Mouse (Mus musculus) spleen, adult 2 months (tissue): ENCODE results near the gene Ifngr1. TPM values are rescaled to one million over a fixed set of nuclear protein-coding genes. Genes with fewer than 3 reads are reported as not detected.

Experiments used
- DNase-seq, 2 experiments: peaks; one replicate each; pipeline versions ENCODE4 v3.0.0 to v3.0.0-alpha.2; 2012 to 2021; ENCODE audit warnings: low spot score in 2 of 2, low read depth in 1 of 2
- H3K27ac ChIP-seq: fragments of 200-500 bp; 2 replicates; pipeline ENCODE4 v1.5.1; 2012; ENCODE audit warnings: low read length, inconsistent platforms; ENCODE audit not compliant: insufficient read depth
- H3K27me3 ChIP-seq: fragments of 200-500 bp; 2 replicates; pipeline ENCODE4 v1.6.1; 2012; ENCODE audit warnings: mild to moderate bottlenecking, moderate library complexity, low read length, inconsistent platforms; ENCODE audit not compliant: control insufficient read depth, insufficient read depth
- H3K36me3 ChIP-seq: fragments of 200-500 bp; 2 replicates; pipeline ENCODE4 v1.6.1; 2012; ENCODE audit warnings: mild to moderate bottlenecking, low read length, inconsistent platforms; ENCODE audit not compliant: control insufficient read depth, insufficient read depth
- H3K4me1 ChIP-seq: fragments of 200-500 bp; 2 replicates; pipeline ENCODE4 v1.6.1; 2011; ENCODE audit warnings: inconsistent platforms; ENCODE audit not compliant: control insufficient read depth, insufficient read depth, insufficient read length
- H3K4me3 ChIP-seq: fragments of 200-500 bp; 2 replicates; pipeline ENCODE4 v1.5.1; 2011; ENCODE audit warnings: mild to moderate bottlenecking, inconsistent platforms; ENCODE audit not compliant: insufficient read depth, insufficient read length; ENCODE audit errors: extremely low read depth
- CTCF ChIP-seq: fragments of 200-500 bp; IDR thresholded peaks from 2 replicates; pipeline ENCODE4 v1.5.1; 2011; ENCODE audit warnings: mild to moderate bottlenecking, inconsistent platforms; ENCODE audit not compliant: insufficient read depth, insufficient read length, insufficient replicate concordance; ENCODE audit errors: extremely low read depth
- POLR2A ChIP-seq: fragments of 200-500 bp; IDR thresholded peaks from 2 replicates; pipeline ENCODE4 v1.6.1; 2011; ENCODE audit warnings: low read depth, low read length, inconsistent platforms
- WGBS: fragments of 180-500 bp; shearing (Covaris S2); methylation state at CpG from one replicate; pipeline ENCODE4 v1.1.7; 2018; 5-methylcytosine and 5-hydroxymethylcytosine counted together
- polyA plus RNA-seq: library from polyadenylated mRNA; depleted of rRNA; stranded (reverse); fragments of >200 nt; gene quantifications from 2 replicates; pipeline ENCODE4 v1.2.3, GENCODE M21; 2012

Gene Ifngr1
- polyA plus RNA-seq, 1 experiment = 40.4 TPM

GRCm38 (mm10) chr10:19578001-19578400 is 13.7 kb upstream of the Ifngr1 start:
- no peaks in the 10 kb centered on the region for H3K27me3 ChIP-seq
- peaks cover 7% of the 10 kb centered on the region for H3K4me1 ChIP-seq
- WGBS = 34% methylated on average over 6 of the region's 6 CpGs
- H3K27ac ChIP-seq = peak overlapping the region; percentile 77; the same call in 1 of the 2 replicates
- no peaks in the 10 kb centered on the region for H3K36me3 ChIP-seq
- H3K4me3 ChIP-seq = no peak overlapping the region
- DNase-seq = peak in 1 of 2 experiments; percentile 66
- no peak for TF ChIP-seq POLR2A
- no peak for TF ChIP-seq CTCF

GRCm38 (mm10) chr10:19578409-19578986 is 13.3 kb upstream of the Ifngr1 start:
- Histone ChIP-seq H3K4me3 (no peak overlapping the region), H3K4me1 (peaks cover 11% of the 10 kb centered on the region), H3K27ac (peak overlapping the region; percentile 77), H3K27me3 (no peaks in the 10 kb centered on the region), H3K36me3 (no peaks in the 10 kb centered on the region)
- no peak for DNase-seq
- TF ChIP-seq POLR2A (no peak), CTCF (no peak)
- 51% methylated on average over 9 of the region's 9 CpGs for whole genome bisulfite sequencing

- WGBS = 91% methylated on average over 3 of the region's 3 CpGs
- Histone ChIP-seq H3K4me1 (peaks cover 20% of the 10 kb centered on the region), H3K27ac (0 out of 2 replicates have a peak overlapping the region, but pooled peaks have one; percentile 10), H3K36me3 (no peaks in the 10 kb centered on the region), H3K4me3 (no peak overlapping the region), H3K27me3 (no peaks in the 10 kb centered on the region)
- DNase-seq = no peak
- TF ChIP-seq POLR2A = no peak
These were observed 11.1 kb upstream of the Ifngr1 start for GRCm38 (mm10) chr10:19580660-19581059.

- Histone ChIP-seq H3K27me3 (no peaks in the 10 kb centered on the region), H3K4me3 (no peak overlapping the region), H3K4me1 (peaks cover 21% of the 10 kb centered on the region), H3K36me3 (no peaks in the 10 kb centered on the region), H3K27ac (peak overlapping the region; percentile 73)
- WGBS = 24% methylated on average over 9 of the region's 9 CpGs
- DNase-seq = peak; percentile 23 to 63
- TF ChIP-seq CTCF = no peak
- no peak for TF ChIP-seq POLR2A
These were observed 9.7 kb upstream of the Ifngr1 start for GRCm38 (mm10) chr10:19581844-19582582.

- no peaks in the 10 kb centered on the region for H3K36me3 ChIP-seq
- no peak overlapping the region for H3K4me3 ChIP-seq
- no peak for TF ChIP-seq POLR2A
- no peak for TF ChIP-seq CTCF
- WGBS = 25% methylated on average over 7 of the region's 7 CpGs
- peaks cover 24% of the 10 kb centered on the region for H3K4me1 ChIP-seq
- no peaks in the 10 kb centered on the region for H3K27me3 ChIP-seq
- DNase-seq = no peak
- peak overlapping the region; percentile 73 for H3K27ac ChIP-seq
These were observed 8.8 kb upstream of the Ifngr1 start for GRCm38 (mm10) chr10:19582806-19583430.

- Histone ChIP-seq H3K4me1 (peaks cover 24% of the 10 kb centered on the region), H3K27me3 (no peaks in the 10 kb centered on the region), H3K36me3 (no peaks in the 10 kb centered on the region), H3K27ac (peak overlapping the region; percentile 77), H3K4me3 (no peak overlapping the region)
- TF ChIP-seq CTCF = no peak
- TF ChIP-seq POLR2A = no peak
- peak in 1 of 2 experiments; percentile 68 for DNase-seq
- WGBS = 19% methylated on average over 2 of the region's 2 CpGs
These were observed 7.7 kb upstream of the Ifngr1 start for GRCm38 (mm10) chr10:19584064-19584463.
